Mouse (Mus musculus): ENCODE measurements around the gene Dock8.

Gene Dock8

DNA sequence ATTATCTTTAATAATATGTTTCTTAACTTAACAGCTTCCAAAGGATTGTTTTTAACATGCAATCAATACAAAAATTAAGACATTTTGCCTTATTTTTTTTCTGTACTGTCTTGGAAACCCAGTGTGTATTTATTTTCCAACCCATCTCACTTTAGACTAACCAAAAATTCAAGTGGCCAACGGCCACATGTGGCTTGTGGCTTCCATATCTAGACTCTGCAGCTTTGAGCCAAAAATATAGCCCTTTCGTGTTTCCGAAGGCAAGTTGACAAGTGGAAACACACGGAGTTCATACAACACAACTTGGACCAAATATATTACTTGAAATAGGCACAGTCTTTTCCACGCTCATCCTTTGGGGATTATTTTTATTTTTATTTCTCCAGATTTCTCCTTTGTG is 773 bp upstream of the Dock8 start:
- 72% methylated on average over 5 of the region's 5 CpGs for WGBS

DNA sequence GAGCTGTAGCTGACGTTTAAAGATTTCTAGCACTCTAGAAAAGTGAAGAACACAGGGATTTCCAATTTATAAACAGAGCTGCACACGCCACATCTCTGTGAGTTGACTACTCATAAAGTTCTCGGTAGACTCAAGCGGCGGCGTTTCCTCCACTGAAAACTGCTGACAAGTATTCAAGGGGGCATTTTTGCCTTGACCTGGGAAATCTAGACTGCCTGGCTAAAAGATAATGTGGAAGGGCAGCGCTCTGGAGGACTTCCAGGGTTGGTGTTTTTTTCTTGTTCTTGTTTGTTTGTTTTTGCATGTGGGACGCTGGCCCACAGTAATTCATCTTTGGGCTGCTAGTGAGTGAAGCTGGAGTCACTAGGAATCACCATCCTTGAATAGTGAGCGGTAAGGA is 819 bp downstream of the Dock8 start:
- 32% methylated on average over 9 of the region's 9 CpGs for WGBS

DNA sequence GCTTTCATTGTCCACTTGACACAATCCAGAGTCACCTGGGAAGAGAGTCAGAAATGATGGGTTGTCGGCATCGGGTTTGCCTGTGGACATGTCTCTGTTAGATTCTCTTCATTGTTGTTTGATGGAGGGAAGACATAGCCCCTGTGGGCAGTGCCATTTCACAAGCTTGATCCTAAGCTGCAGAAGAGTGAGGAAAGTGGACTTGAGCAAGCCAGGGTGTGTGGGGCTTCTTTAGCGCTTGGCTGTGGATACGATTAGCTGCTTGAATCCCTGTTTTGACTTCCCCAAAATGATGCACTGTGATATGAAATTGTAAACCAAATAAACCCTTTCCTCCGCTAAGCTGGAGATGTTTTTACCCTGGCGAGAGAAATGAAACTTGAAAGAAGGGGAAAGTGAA is 2.7 kb downstream of the Dock8 start:
- WGBS: 86% methylated on average over 6 of the region's 6 CpGs

DNA sequence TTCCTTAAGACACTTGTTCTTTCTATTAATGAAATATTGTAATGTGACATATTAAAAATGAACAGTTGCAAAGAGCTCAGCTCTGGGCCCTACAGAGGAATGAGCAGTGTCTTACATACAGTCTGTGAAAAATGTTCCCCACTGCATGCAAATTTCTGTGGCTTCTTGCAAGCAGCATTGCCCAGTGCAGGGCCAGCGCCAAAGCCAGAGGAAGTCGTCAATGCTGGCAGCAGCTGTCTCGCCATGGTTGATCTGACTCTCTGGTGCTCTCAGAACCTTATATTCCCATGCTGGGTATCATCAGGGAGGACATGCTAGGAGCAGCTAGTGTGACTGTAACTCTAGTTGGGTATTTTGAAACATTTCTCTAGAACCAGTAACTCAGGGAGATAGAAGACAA is 3.5 kb downstream of the Dock8 start:
- WGBS: 85% methylated on average over 3 of the region's 3 CpGs

DNA sequence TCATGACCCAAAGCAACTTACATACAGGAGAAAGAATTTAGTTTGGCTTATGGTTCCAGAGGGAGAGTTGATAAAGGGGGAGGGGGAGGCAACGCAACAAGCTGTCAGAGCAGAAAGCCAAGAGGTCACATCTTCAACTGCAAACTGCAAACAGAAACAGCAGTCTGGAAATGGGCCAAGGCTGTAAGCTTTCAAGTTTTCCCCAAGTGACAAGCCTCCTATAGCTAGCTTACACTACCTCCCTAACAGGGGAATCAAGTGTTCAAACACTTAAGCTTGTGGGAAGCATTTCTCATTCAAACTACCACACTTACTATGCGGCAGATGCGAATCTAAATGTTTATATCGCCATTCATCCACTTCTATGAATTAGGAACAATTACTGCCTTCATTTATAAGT is 4.5 kb downstream of the Dock8 start:
- 45% methylated on average over 4 of the region's 4 CpGs for WGBS

DNA sequence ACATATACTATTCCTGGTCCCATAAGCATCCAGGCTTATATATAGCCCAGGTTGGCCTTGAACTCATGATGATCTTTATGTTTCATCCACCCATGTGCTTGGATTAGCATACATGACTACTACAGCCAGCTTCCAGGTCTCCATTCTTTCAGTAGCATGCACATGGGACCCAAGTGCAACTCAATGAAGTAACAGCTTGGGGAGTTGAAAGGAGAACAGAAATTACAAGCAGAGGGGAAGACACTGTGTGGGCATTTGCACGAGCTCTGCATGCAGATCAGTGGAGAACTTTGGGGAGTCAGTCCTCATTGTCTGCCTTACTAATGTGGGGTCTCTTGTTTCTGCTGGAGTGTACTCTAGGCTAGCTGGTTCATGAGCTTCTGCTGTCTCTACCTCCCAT is 7.4 kb downstream of the Dock8 start:
- WGBS: 79% methylated on average over 1 of the region's 1 CpGs

DNA sequence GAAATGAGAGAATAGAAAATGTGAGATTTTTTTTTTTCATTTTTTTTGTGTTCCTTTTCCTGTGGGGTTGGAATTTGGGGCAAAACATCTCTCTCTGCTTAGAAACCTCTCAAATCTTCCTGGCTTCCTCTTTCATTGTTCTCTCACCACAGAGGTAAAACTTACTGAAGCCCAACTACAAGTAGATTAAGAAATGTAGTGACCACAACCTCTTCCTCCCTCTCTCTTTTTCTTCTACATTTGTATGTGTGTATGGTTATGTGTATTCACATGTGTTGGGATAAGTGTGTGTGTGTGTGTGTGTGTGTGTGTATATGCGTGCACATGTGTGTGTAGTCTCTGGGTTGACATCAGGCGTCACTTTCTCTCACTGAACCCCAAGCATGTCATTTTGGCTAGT is 9.2 kb downstream of the Dock8 start:
- 94% methylated on average over 2 of the region's 2 CpGs for WGBS

DNA sequence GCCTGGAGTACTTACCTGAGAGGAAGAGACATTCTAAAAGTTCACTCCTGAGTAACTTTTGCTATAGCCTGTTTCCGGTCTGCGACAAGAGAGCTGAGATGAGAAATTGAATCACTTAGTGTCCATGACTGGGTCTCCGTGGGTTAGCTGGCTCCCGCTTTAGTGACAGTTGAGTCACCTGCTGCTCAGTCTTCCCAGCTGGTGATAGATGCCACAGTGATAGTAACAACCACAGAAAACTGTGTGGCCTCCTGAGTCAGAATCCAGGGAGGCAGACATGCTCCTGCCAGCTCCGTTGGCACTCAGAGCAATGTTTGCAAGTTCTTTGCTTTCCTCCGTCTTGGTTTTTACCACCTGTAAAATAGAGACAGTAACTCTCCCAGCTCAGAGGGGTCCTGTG is 23.4 kb downstream of the Dock8 start:
- WGBS: 79% methylated on average over 6 of the region's 6 CpGs

DNA sequence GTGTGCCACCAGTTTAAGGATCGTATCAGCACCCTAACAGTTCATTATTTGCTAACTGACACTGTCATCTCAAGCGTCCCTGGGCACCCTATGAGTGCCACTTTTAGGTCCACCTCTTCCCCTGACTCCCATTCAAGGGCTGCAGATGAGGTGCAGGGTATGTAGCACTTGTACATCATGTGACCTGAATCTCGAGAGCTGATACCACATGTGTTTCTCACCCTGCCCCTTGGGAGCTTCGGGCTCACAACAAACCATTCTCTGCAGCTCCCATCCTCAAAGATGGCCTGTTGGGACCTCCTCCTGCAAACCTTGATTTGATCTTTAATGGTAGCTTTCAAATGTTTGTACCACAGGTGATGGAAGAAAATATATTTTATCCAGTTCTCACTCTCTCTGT is 32.4 kb downstream of the Dock8 start:
- WGBS: 81% methylated on average over 4 of the region's 4 CpGs

DNA sequence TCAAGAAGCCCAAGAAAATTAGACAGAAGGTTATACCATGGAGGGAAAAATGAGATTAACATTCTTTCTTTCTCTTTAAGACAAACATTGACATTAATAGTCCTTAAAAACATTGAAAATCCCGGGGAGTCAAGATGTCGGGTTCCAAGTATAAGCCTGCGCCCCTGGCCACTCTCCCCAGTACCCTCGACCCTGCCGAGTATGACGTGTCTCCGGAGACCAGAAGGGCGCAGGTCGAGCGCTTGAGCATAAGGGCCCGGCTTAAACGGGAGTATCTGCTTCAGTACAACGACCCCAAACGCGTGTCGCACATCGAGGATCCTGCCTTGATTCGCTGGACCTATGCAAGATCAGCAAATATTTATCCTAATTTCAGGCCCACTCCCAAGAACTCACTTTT is 33.7 kb downstream of the Dock8 start:
- WGBS: 94% methylated on average over 7 of the region's 18 CpGs

DNA sequence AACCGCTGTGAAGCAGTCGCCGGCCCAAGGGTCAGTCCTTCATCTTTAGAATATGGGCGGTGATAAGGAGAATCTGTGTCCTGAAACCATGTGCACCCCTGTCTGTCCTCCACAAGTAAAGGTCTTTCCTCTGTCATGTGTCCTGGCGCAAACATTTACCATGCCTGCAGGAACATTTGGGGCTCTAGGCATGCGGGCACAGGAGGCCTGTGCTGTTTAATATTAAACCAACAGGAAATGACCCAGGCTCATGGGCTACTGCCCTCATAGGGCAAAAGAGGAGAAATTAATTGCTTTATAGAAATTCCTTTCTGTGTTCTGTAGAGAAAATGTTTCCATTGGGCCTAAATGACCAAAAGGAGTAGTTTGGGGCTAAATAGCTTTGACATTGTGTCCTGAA is 36.5 kb downstream of the Dock8 start:
- 96% methylated on average over 6 of the region's 6 CpGs for WGBS

DNA sequence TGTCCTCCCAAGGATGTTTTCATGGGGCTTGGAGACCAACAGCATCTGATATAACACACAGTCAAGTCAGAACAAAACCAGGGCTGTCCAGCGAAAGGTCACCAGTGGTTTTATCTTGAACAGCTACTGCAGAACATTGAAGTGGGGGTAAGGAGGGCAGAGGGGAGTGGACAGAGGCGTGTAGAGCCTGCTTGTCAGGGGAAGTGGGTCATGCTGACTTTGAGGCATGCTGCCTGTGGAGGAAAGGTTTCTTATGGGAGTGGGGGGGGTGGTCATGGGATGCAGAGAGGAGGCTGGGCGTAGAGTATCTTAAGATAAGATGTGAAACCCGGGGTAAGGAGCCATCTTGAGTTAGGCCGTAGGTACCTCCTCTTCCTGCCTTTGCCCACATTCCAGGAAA is 37.5 kb downstream of the Dock8 start:
- 90% methylated on average over 5 of the region's 5 CpGs for WGBS

DNA sequence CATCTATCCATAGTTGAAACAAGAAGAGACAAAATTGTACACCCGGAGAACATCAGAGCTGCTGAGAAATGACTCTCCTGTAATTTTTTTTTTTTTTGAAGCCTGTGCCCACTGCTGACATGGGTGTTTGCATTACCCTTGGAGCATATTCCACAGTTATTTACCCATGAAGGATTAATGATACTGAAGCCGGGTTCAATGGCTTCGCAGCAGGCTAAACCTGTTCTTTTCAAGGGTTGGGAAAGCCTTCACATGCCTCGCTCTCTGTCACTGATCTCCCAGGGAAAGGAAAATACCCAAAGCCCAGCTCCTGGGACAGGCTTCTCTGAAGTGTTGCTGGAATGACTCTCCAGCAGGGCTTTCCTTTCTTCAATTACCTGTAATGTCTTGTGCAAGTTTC is 37.9 kb downstream of the Dock8 start:
- WGBS: 87% methylated on average over 4 of the region's 4 CpGs

DNA sequence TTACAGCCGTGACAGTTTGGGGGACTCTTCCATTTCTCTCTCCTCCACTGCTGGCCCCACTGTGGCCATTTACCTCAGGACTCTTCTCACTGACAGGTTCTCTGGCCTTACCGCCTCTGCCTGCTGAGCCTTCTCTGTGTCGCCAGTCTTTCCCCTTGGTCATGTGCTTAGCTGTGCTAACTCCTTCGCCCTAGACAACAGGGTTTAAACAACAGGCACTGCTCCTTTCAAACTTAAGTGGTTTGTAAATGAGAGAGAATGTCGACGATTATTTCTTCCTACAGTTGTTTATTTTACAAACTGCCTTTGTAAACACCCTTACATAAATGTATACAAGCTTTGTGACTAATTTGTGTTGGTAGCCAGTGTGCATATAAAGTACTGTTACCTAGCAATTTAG is 39.0 kb downstream of the Dock8 start:
- whole genome bisulfite sequencing: 56% methylated on average over 6 of the region's 6 CpGs

DNA sequence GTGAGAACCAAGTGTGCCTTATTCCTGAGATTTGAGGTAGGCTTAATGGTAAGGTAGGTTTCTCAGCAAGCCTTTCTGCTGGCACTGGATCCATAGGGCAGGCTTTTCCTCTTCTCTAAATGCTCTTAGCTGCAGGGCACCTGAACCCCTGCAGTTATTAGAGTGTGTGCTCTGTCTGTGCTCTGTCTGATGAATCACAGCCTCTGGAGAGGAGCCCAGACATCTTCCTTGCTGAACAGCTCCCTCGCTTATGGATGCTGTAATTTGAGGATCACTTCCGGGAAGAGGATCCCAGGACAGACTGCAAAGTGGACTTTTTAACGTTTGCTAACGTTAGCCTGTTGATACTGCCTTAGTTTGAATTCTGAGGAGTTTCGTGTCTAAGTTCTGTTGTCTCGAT is 41.9 kb downstream of the Dock8 start:
- 45% methylated on average over 6 of the region's 6 CpGs for WGBS

DNA sequence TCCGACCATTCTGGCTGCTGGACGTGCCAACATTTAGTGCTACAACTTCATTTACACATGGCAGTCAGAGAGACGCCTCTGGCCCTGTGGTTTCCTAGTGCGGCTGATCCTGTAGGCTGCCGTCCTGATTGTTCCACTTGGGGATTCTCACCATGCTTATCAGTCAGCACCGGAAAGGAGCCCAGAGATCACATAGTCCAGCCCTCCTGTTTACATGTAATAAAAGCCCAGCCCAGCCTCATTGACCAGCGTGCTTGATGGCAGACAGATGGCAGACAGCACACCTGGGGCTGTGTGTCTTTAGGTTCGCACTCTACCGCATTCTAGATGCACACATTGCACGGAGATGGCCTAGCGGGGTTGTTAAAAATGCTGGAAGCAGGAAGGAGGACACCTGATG is 43.6 kb downstream of the Dock8 start:
- WGBS: 94% methylated on average over 11 of the region's 11 CpGs

DNA sequence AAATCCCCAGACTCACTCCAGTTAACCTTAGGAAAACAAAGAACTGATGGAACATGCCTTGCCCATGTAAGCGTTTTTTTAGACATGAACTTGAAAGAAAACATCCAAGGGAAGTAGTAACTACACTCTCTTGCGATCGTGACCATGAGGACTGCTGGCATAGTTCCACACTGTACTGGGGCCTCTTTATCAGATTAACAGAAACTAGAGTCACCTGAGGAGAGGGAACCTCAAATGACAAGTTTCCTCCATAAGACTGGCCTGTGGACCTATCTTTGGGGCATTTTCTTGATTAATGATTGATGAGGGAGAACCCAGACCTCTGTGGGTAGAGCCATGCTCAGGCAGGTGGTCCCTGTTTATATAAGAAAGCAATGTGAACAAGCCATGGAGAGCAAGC is 44.7 kb downstream of the Dock8 start:
- WGBS: 81% methylated on average over 3 of the region's 3 CpGs

DNA sequence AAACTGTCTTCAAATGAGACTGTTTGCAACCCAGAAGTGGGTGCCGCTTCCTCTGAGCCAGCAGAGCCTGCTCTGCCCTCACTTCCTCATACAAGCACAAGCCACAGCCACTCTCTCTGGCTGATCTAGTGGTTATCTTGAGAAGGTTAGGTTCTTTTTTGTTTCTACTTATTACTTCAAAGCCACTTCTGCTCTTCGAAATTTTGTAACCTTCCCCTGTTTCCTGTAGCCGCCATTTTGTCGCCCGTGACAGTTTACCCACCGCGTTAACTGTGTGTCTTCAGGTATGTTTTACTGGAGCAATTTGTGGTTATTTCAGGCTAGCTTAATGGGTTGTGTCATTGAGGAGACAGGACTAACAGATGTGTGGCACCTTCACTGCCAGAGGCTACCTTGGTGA is 53.0 kb downstream of the Dock8 start:
- WGBS: 89% methylated on average over 7 of the region's 7 CpGs

DNA sequence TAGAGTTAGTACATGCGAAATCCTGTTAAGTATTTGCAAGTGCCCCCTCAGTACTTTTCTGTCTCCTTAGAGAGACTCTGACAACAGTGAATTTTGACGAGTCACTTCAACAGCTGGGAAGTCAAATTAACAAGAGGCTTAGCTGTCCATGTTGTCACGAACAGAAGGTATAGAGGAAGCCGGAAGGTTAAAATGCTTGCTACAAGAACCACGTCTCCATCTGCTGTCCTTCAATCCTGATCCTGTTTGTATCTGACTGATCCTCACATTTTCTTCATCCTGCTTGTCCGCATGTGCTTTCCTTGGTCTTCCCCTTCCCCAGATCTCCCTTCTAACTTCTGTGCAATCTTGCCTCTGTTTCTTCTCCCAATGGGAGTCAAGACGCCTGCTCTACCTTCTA is 53.8 kb downstream of the Dock8 start:
- 78% methylated on average over 7 of the region's 7 CpGs for WGBS

DNA sequence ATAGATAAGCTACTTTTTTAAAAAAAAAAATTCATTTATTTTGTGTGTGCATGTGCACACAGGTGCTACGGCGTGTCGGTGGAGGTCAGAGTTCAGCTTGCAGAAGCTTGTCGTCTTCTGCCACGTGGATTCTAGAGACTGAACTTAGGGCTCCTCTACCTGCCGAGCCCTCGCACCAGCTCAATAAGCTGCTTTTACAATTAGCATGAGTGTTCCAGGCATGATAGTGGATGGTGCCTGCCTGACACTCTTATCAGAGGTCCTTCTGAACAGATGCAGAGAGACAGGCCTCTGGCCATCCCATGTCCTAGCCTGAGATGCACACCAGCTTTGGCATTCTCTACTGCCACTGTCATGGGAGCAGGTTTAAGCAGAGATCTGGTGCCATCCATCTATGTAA is 55.7 kb downstream of the Dock8 start:
- WGBS: 95% methylated on average over 7 of the region's 7 CpGs

DNA sequence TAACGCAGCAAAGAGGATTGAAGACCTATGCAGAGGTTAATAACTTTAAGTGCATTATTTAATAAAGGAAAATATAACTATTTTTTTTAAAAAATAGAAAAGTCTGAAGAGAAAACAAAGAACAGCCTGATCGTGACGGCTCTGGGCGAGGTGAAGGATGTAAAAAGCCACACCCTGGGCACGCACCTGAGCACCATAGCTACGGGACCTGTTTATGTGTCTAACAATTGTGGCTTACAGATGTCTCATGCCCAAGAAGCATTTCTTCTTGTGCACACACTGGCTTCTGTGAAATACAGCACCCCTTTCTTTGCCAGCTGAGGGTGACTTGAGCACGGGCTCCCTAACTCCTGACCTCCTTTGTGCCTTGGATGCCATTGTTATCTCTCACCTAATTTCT is 56.2 kb downstream of the Dock8 start:
- 92% methylated on average over 7 of the region's 7 CpGs for WGBS

DNA sequence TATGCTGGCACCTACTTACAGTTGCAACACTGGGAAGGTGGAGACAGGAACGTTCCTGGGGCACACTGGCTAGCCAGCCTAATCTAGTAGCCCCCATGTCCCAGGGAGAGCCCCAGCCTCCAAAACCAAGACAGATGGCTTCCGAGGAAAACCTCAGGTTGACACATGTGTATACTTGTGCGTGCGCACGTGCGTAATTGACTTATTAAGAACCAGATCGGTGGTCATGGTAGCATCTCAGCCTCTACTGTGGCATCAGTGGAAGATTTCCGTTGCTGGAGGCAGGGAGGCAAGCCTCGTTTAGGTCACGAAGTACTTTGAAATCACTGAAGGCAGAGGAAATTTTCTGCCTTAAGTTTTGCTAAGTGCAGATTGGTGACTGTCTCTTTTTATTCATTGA is 56.9 kb downstream of the Dock8 start:
- WGBS: 88% methylated on average over 10 of the region's 10 CpGs

DNA sequence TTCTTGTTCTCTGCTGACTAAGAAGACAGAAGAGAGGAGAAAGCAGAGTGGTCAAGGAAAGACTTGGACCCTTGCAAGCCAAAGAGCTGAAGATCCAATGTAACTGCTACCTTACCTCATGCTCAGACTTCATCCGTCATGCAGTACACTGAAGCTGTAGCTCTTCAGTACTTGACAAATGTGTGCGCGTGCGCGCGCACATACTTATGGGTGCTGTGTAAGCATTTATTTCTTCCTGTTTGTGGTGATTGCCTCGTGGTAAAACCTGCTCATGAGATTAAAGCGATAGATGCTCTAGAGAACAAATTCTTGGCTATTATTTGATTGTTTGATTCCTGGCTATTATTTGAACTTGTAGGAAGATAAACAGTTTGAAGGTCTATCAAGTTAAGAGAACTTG is 58.5 kb downstream of the Dock8 start:
- 88% methylated on average over 8 of the region's 8 CpGs for WGBS

DNA sequence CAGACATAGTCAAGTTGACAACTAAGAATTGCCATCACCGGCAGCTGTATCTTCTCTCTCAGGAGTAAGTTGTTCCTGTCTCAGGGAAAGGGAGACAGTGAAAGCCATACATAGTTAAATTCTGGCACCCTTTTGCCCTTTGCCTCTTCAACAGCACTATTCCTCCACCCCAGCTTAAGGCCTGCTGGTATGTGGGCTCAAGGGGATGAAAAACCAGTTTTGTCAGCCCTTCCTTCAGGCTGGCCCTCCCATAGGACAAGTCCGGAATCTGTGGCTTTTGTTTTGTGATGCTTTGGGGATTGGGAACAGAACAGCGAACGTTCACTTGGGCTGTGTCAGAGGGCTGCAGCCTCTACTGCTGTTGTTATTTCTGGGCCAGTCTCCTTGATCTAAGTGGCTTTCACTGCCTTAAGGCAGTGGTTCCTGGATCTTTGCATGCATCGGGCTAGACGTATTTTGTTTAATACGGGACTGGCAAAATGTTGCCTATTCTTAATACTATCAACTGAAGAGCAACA is 60.6 kb downstream of the Dock8 start:
- 77% methylated on average over 7 of the region's 7 CpGs for WGBS

DNA sequence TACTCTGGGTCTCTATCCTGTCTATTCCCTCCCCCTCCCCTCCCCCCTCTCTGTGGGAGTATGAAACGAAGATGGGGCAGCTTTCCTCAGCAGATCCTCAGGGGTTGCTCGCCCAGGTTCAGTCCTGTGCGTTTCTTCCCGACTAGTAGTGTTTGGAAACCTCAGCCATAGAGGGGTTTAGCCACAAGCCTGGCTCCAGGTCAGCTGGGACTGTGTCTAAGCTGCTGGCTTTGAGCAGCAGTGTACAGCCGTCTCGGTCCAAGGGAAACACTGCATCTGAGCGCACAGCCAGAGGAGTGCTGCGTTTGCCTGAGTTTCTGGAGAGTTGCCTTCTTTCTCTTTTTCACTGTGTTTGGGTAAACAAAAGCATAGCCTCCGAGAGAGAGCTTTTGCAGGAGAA is 61.0 kb downstream of the Dock8 start:
- 16% methylated on average over 9 of the region's 9 CpGs for WGBS
